Mouse (Mus musculus) kidney, adult 2 months (tissue): Measurements from ENCODE around the gene Klhdc8b. TPM values are rescaled to one million over a fixed set of nuclear protein-coding genes. Genes with fewer than 3 reads are reported as not detected.

Source experiments
- DNase-seq: peaks from one replicate; pipeline ENCODE4 v3.0.0; 2021
- H3K27ac ChIP-seq: fragments of 200-500 bp; 2 replicates; pipeline ENCODE4 v1.5.1; 2012; ENCODE audit warnings: low read depth, low read length, control low read depth, inconsistent platforms; ENCODE audit not compliant: insufficient read depth
- H3K27me3 ChIP-seq: fragments of 200-500 bp; replicated peaks from 2 replicates; pipeline ENCODE4 v1.6.1; 2012; ENCODE audit warnings: mild to moderate bottlenecking, moderate library complexity, low read length, inconsistent platforms; ENCODE audit not compliant: control insufficient read depth, insufficient read depth
- H3K36me3 ChIP-seq: fragments of 200-500 bp; 2 replicates; pipeline ENCODE4 v1.6.1; 2012; ENCODE audit warnings: mild to moderate bottlenecking, moderate library complexity, low read length, inconsistent platforms; ENCODE audit not compliant: control insufficient read depth, insufficient read depth
- H3K4me1 ChIP-seq: fragments of 200-500 bp; 2 replicates; pipeline ENCODE4 v1.6.1; 2011; ENCODE audit warnings: low read length; ENCODE audit not compliant: control insufficient read depth, insufficient read depth
- H3K4me3 ChIP-seq: fragments of 200-500 bp; 2 replicates; pipeline ENCODE4 v1.5.1; 2011; ENCODE audit warnings: mild to moderate bottlenecking, low read depth, low read length, control low read depth; ENCODE audit not compliant: insufficient read depth
- CTCF ChIP-seq: fragments of 200-500 bp; conservative IDR thresholded peaks from 2 replicates; pipeline ENCODE4 v1.5.1; 2011; ENCODE audit warnings: low read depth, mild to moderate bottlenecking, control low read depth, low read length, moderate library complexity, mixed read lengths; ENCODE audit not compliant: insufficient read depth, insufficient read length
- POLR2A ChIP-seq: fragments of 200-500 bp; IDR thresholded peaks from one replicate; pipeline ENCODE4 v1.6.1; 2011; ENCODE audit warnings: low read depth, low read length, control low read depth
- WGBS: fragments of 180-500 bp; shearing (Covaris S2); methylation state at CpG from one replicate; pipeline ENCODE4 v1.1.7; 2018; 5-methylcytosine and 5-hydroxymethylcytosine counted together
- polyA plus RNA-seq: library from polyadenylated mRNA; depleted of rRNA; stranded (reverse); fragments of >200 nt; gene quantifications from 2 replicates; pipeline ENCODE4 v1.2.3, GENCODE M21; 2012

The Klhdc8b gene
- polyA plus RNA-seq, 1 experiment, result 35.0 TPM

DNA sequence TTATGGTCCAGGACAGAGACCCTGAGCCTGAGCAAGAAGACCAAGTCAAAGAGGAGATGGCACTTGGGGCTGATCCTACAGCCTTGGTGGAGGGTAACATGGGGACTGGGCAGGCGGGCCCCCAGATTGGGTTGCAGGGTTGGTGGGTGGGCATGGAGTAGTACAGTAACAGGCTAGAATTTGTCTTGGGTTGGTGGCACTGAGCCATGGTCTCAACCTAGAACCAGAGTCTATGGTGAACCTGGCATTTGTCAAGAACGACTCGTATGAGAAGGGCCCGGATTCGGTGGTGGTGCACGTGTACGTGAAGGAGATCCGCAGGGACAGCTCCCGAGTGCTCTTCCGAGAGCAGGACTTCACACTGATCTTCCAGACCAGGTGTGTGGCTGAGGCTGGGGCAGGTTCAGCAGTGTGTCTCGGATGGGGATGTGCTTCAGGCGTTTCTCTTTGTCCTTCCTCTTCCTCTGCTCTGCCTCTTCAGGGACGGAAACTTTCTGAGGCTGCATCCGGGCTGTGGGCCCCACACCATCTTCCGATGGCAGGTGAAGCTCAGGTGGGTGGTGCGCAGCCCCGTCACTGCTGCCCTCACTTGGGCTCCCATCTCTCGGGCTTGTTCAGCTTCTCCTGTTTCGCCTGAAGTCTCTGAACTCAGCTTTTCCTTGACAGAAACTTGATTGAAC, 32.9 kb upstream of the Klhdc8b start:
- Histone ChIP-seq H3K27me3 (no peaks in the 10 kb centered on the region), H3K36me3 (peaks cover 7% of the 10 kb centered on the region), H3K27ac (no peak overlapping the region), H3K4me3 (no peak overlapping the region), H3K4me1 (peaks cover 6% of the 10 kb centered on the region)
- no peak for DNase-seq
- 93% methylated on average over 19 of the region's 19 CpGs for WGBS
- TF ChIP-seq POLR2A, result no peak
- no peak for TF ChIP-seq CTCF

DNA sequence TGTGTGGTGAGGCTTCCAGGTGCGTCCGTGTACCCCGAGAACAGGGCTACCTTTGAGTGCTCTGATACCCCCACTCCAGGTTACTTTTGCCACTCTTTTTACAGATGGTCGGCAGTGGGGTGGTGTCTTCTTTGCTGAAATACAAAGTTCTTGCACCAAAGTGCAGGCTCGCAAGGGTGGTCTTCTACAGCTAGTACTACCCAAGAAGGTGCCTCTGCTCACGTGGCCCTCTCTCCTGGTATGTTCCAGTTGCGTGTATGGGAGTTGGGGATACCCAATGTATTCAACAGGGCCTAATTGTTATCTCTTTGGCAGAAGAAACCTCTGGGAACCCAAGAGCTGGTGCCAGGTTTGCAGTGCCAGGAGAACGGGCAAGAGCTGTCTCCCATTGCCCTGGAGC, 31.9 kb upstream of the Klhdc8b start:
- Histone ChIP-seq H3K27ac (no peak overlapping the region), H3K4me1 (peaks cover 6% of the 10 kb centered on the region), H3K4me3 (no peak overlapping the region), H3K27me3 (no peaks in the 10 kb centered on the region), H3K36me3 (peaks cover 7% of the 10 kb centered on the region)
- DNase-seq, result no peak
- TF ChIP-seq POLR2A, result no peak
- TF ChIP-seq CTCF, result no peak
- WGBS, result 95% methylated on average over 8 of the region's 8 CpGs

DNA sequence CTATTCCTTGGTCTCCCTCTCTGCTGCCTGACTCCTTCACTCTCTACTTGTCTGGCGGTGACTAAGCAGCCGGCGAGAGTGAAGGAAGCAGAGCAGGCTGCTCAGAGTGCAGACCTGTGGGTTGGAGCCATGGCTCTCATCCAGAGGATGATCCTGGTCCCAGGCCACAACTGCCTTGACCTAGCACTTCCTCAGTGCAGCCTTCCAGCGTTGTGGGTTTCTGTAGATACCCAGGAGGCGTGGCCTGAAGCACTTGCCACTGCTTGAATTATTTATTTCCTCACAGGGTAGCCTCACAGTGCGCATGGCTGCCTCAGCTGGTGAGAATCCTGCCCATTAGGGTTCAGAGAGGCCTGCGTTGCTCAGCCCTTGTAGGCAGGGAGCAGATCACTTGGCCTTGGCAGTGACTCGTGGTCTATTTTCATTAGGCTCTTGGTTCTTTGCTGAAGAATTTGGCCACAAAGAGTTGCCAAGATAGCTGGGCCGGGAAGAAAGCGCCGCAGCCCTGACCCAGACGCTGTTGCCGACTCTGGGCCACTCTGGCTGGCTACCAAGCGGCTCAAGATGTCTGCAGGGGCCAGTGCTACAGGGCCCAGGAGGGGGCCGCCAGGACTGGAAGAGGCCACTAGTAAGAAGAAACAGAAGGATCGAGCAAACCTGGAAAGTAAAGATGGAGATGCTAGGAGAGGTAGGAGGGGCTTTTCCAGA, 30.8 kb upstream of the Klhdc8b start:
- Histone ChIP-seq H3K27me3 (no peaks in the 10 kb centered on the region), H3K4me3 (peak overlapping the region; percentile 4), H3K36me3 (peaks cover 6% of the 10 kb centered on the region), H3K4me1 (peaks cover 6% of the 10 kb centered on the region), H3K27ac (no peak overlapping the region)
- DNase-seq, result peak; percentile 54
- WGBS, result 52% methylated on average over 16 of the region's 16 CpGs
- TF ChIP-seq POLR2A, result no peak
- no peak for TF ChIP-seq CTCF

DNA sequence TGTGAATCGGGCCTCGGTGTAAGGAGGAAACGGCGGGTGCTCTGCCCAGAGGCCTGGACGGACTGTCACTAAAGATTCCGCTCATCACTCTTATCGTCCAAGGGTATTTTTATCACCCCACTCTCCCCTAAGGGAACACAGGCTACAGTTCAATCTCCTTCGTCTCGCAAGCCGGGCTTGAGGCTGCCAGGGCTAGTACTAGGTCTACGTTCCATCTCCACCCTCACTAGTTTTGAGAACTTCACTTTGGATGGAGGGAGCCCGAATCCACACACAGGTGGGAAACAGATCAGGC, 29.9 kb upstream of the Klhdc8b start:
- H3K27ac ChIP-seq, result peak overlapping the region; percentile 75
- TF ChIP-seq POLR2A (no peak), CTCF (no peak)
- peak overlapping the region; percentile 81 for H3K4me3 ChIP-seq
- no peak for DNase-seq
- no peaks in the 10 kb centered on the region for H3K27me3 ChIP-seq
- peaks cover 6% of the 10 kb centered on the region for H3K4me1 ChIP-seq
- WGBS, result under 1% methylated on average over 12 of the region's 12 CpGs
- H3K36me3 ChIP-seq, result peaks cover 6% of the 10 kb centered on the region; the same call in 1 of the 2 replicates

DNA sequence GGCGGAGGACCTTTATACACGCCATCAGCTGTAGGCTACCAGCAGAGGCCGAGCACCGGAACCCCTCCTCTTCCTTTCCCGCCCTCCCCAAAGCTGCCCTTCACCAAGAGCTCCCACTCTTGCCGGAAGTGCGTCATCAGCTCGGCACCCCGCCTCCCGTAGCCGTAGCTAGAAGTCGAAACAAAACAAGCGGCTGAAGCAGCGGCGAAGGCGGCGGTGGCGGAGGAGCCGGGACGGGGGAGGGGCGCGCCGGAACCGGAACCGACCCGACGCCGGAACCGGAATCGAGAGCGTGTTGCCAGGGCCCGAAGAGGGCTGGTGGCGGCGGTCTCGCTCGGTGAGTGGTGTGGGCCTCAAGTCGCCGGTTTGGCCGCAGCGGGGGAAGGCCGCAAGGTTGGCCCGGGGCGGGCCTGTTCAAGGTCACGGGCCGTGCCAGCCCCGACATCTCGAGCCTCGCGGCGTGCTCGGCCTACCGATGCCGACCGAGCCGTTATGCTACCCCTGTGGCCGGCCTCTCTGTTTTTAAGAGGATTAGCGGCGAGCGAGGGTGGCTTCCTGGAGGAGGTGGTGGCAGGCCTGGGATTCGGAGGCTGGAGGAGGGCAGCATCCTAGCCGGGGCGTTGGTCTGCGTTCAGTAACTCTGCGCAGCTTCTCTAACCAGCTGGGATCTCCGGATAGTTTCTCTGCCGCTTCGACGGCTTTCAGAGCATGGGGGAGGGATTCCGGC, 29.3 kb upstream of the Klhdc8b start, which contains the start of gene Usp19:
TSS of gene Usp19 (plus strand) at position 44 of the 727 bp plus-strand sequence.
- H3K4me1 ChIP-seq, result peaks cover 6% of the 10 kb centered on the region
- H3K27ac ChIP-seq, result peak within 1 kb of the TSS; percentile 75
- 1% methylated on average over 69 of the region's 69 CpGs for WGBS
- no peaks in the 10 kb centered on the region for H3K27me3 ChIP-seq
- H3K4me3 ChIP-seq, result peak within 1 kb of the TSS; percentile 81
- peak; percentile 21 for TF ChIP-seq POLR2A
- TF ChIP-seq CTCF, result no peak
- DNase-seq, result peak; percentile 99
- H3K36me3 ChIP-seq, result peaks cover 6% of the 10 kb centered on the region; the same call in 1 of the 2 replicates

DNA sequence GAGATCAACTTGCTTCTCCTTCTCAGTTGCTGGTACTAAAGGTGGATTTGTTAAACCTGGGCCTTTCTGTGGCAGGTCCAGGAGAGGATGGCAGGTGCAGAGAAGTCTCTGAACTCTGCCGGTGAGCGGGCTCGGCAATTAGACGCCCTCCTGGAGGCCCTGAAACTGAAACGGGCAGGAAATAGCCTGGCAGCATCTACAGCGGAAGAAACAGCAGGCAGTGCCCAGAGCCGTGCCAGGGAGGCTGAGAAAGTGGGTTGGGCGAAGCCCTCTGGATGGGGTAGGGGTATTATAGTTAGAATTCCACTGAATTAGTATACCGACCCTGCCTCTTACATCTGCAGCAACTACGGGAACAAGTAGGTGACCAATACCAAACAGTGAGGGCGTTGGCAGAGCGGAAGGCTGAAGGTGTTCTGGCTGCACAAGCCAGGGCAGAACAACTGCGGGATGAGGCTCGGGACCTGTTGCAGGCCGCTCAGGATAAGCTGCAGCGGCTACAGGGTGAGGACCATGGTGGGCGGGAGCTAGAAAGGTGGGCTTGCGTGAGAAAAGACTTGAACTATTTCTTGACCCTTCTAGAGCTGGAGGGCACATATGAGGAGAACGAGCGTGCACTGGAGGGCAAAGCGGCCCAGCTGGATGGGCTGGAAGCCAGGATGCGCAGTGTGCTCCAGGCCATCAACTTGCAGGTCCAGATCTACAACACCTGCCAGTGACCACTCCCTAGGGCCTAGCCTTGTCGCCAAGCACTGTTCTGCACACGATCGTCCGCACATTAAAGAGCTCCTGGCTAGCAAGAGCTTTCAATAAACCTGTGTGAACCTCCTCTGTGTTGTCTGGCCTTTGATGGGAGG, 28.5 kb upstream of the Klhdc8b start:
- H3K4me1 ChIP-seq, result peaks cover 6% of the 10 kb centered on the region
- peaks cover 3% of the 10 kb centered on the region; the same call in 1 of the 2 replicates for H3K36me3 ChIP-seq
- H3K4me3 ChIP-seq, result peak overlapping the region; percentile 81
- DNase-seq, result no peak
- 56% methylated on average over 26 of the region's 26 CpGs for WGBS
- H3K27ac ChIP-seq, result peak overlapping the region; percentile 75
- H3K27me3 ChIP-seq, result no peaks in the 10 kb centered on the region
- TF ChIP-seq CTCF (no peak), POLR2A (peak; percentile 5)

DNA sequence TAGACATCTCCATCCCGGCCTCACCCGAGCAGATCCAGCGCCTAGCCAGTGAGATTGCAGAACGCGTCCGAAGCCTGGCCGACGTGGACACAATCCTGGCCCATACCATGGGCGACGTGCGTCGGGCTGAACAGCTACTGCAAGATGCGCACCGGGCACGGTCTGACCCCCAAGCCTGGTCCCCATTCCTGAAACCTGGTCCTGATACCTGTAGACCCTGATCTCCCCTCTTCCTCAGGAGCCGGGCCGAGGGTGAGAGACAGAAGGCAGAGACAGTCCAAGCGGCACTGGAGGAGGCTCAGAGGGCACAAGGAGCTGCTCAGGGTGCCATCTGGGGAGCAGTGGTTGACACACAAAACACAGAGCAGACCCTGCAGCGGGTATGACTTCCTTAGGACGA, 27.8 kb upstream of the Klhdc8b start:
- no peaks in the 10 kb centered on the region for H3K27me3 ChIP-seq
- 97% methylated on average over 20 of the region's 20 CpGs for WGBS
- DNase-seq, result no peak
- peaks cover 6% of the 10 kb centered on the region for H3K4me1 ChIP-seq
- no peak overlapping the region for H3K4me3 ChIP-seq
- TF ChIP-seq CTCF, result no peak
- H3K36me3 ChIP-seq, result peaks cover 3% of the 10 kb centered on the region; the same call in 1 of the 2 replicates
- no peak overlapping the region for H3K27ac ChIP-seq
